Mouse (Mus musculus): ENCODE data around the gene Nnmt. TPM values are rescaled to one million over a fixed set of nuclear protein-coding genes. Genes with fewer than 3 reads are reported as not detected.

Nnmt gene
- polyA plus RNA-seq, 1 experiment = 3.1 TPM

DNA sequence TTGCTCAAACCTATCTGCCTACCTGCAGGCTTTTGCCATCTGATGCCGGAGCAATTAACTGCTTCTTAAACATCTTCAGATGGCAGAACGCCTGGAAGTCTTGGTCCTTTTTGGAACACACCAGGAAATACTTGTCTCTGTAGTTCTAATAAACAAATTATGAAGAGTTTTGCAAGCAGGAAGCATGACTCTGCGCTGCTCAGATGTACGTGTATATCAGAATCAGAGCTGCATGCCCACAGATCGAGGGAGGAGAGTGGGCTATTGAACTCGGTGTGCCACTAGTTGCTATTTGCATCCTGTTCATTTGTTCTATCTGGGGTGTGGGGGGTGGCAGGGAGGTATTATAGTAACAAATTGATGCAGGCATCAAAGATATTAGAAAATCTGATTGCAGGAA is 28.2 kb upstream of the Nnmt start:
- 83% methylated on average over 6 of the region's 6 CpGs for WGBS
- no peak overlapping the region for H3K4me3 ChIP-seq (ENCODE audit: insufficient read depth, low read depth, low read length)
- no peaks in the 10 kb centered on the region for H3K4me1 ChIP-seq (ENCODE audit: control insufficient read depth, insufficient read depth, low read length)
- H3K27ac ChIP-seq (ENCODE audit: insufficient read depth, low read depth, low read length) = no peak overlapping the region
- TF ChIP-seq POLR2A (IDR thresholded peaks at IDR 0.05; ENCODE audit: low read depth, low read length) (no peak), CTCF (conservative IDR thresholded peaks at IDR 0.05; ENCODE audit: insufficient read depth, insufficient read length, low read depth, low read length) (no peak)
- DNase-seq = no peak
- H3K36me3 ChIP-seq (ENCODE audit: control insufficient read depth, insufficient read depth, low read length) = no peaks in the 10 kb centered on the region
- no peaks in the 10 kb centered on the region for H3K27me3 ChIP-seq (replicated peaks; ENCODE audit: control insufficient read depth, insufficient read depth, low read length)

GRCm38 (mm10) chr9:48619268-48619667 is 14.3 kb upstream of the Nnmt start:
- Histone ChIP-seq H3K27ac (ENCODE audit: insufficient read depth, low read depth, low read length) (no peak overlapping the region), H3K27me3 (replicated peaks; ENCODE audit: control insufficient read depth, insufficient read depth, low read length) (no peaks in the 10 kb centered on the region), H3K4me1 (ENCODE audit: control insufficient read depth, insufficient read depth, low read length) (no peaks in the 10 kb centered on the region), H3K4me3 (ENCODE audit: insufficient read depth, low read depth, low read length) (no peak overlapping the region), H3K36me3 (ENCODE audit: control insufficient read depth, insufficient read depth, low read length) (no peaks in the 10 kb centered on the region)
- TF ChIP-seq POLR2A (IDR thresholded peaks at IDR 0.05; ENCODE audit: low read depth, low read length) = no peak
- TF ChIP-seq CTCF (conservative IDR thresholded peaks at IDR 0.05; ENCODE audit: insufficient read depth, insufficient read length, low read depth, low read length) = no peak
- DNase-seq = no peak
- 57% methylated on average over 1 of the region's 1 CpGs for WGBS

DNA sequence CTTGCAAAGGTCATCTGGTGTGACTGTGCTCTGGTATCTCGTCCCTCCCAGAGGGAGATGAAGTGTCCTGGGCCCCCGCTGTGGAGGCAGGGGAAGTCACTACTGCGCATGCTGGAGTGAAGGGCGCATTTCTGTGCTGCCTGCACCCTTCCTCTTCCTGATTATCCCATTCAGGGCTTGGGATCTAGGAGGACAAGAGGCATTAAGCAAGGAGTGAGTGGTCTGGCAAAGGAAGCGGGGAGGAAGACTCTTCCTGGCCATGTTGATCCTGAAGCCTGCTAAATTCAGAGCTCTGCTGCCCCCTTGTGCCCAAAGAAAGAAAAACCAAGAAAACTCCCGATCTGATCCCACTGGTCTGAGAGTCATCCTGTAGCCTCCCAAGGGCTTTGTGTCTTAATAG is 13.6 kb upstream of the Nnmt start:
- TF ChIP-seq CTCF (conservative IDR thresholded peaks at IDR 0.05; ENCODE audit: insufficient read depth, insufficient read length, low read depth, low read length) (peak; percentile 70), POLR2A (IDR thresholded peaks at IDR 0.05; ENCODE audit: low read depth, low read length) (no peak)
- no peak overlapping the region for H3K4me3 ChIP-seq (ENCODE audit: insufficient read depth, low read depth, low read length)
- DNase-seq = peak; percentile 74

DNA sequence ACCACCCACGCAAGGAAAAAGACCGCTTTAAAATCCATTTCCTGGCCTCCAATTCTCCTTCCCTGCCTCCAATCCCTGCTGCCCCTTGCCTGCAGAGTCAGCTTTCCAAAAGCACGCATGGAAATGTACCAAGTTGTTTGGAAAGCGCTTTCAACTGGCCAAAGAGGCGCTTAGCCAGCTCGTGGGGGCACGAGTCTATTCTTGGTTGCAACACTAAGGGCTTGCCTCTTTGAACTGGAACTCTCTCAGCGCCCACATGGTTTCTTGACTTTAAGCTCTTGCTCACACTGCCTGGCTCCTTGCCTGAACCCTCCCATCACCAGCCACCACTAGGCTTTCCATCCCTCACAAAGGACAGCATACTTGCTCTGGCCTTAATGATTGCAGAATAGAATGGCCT is 13.2 kb upstream of the Nnmt start:
- H3K27ac ChIP-seq (ENCODE audit: insufficient read depth, low read depth, low read length) = 0 out of 2 replicates have a peak overlapping the region, but pooled peaks have one; percentile 26
- WGBS = 59% methylated on average over 8 of the region's 8 CpGs
- H3K4me1 ChIP-seq (ENCODE audit: control insufficient read depth, insufficient read depth, low read length) = no peaks in the 10 kb centered on the region
- DNase-seq = peak; percentile 55
- TF ChIP-seq POLR2A (IDR thresholded peaks at IDR 0.05; ENCODE audit: low read depth, low read length) (no peak), CTCF (conservative IDR thresholded peaks at IDR 0.05; ENCODE audit: insufficient read depth, insufficient read length, low read depth, low read length) (no peak)
- no peak overlapping the region for H3K4me3 ChIP-seq (ENCODE audit: insufficient read depth, low read depth, low read length)
- H3K27me3 ChIP-seq (replicated peaks; ENCODE audit: control insufficient read depth, insufficient read depth, low read length) = no peaks in the 10 kb centered on the region
- H3K36me3 ChIP-seq (ENCODE audit: control insufficient read depth, insufficient read depth, low read length) = no peaks in the 10 kb centered on the region

More for the DNA sequence above, 13.6 kb upstream of the Nnmt start:
- Histone ChIP-seq H3K27ac (ENCODE audit: insufficient read depth, low read depth, low read length) (0 out of 2 replicates have a peak overlapping the region, but pooled peaks have one; percentile 26), H3K27me3 (replicated peaks; ENCODE audit: control insufficient read depth, insufficient read depth, low read length) (no peaks in the 10 kb centered on the region), H3K36me3 (ENCODE audit: control insufficient read depth, insufficient read depth, low read length) (no peaks in the 10 kb centered on the region), H3K4me1 (ENCODE audit: control insufficient read depth, insufficient read depth, low read length) (no peaks in the 10 kb centered on the region)
- 30% methylated on average over 6 of the region's 6 CpGs for WGBS

GRCm38 (mm10) chr9:48617511-48618010 is 12.6 kb upstream of the Nnmt start:
- TF ChIP-seq CTCF (conservative IDR thresholded peaks at IDR 0.05; ENCODE audit: insufficient read depth, insufficient read length, low read depth, low read length) (no peak), POLR2A (IDR thresholded peaks at IDR 0.05; ENCODE audit: low read depth, low read length) (no peak)
- no peaks in the 10 kb centered on the region for H3K36me3 ChIP-seq (ENCODE audit: control insufficient read depth, insufficient read depth, low read length)
- DNase-seq = no peak
- no peak overlapping the region for H3K4me3 ChIP-seq (ENCODE audit: insufficient read depth, low read depth, low read length)
- H3K27ac ChIP-seq (ENCODE audit: insufficient read depth, low read depth, low read length) = no peak overlapping the region
- WGBS = 76% methylated on average over 3 of the region's 3 CpGs
- no peaks in the 10 kb centered on the region for H3K27me3 ChIP-seq (replicated peaks; ENCODE audit: control insufficient read depth, insufficient read depth, low read length)
- H3K4me1 ChIP-seq (ENCODE audit: control insufficient read depth, insufficient read depth, low read length) = no peaks in the 10 kb centered on the region

DNA sequence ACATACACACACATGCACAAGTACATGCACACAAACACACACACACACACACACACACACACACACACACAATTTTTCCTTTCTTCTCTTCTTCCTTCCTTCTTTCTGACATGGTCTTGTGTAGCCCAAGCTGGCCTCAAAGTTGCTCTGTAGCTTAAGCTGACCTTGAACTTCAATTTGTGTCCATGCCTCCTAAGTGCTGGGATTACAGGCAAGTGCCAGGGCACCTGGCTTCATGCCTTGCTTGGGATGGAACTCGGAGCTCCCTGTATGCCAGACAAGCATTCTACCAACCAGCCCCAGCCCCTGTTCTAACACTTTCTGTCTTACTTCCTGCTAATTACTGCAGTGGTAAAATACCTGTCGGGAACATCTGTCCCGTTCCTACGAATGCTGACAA is 8.3 kb upstream of the Nnmt start:
- WGBS = 68% methylated on average over 4 of the region's 4 CpGs
- DNase-seq = no peak
- no peaks in the 10 kb centered on the region for H3K36me3 ChIP-seq (ENCODE audit: control insufficient read depth, insufficient read depth, low read length)
- no peak overlapping the region for H3K4me3 ChIP-seq (ENCODE audit: insufficient read depth, low read depth, low read length)
- H3K27me3 ChIP-seq (replicated peaks; ENCODE audit: control insufficient read depth, insufficient read depth, low read length) = no peaks in the 10 kb centered on the region
- no peak overlapping the region for H3K27ac ChIP-seq (ENCODE audit: insufficient read depth, low read depth, low read length)
- H3K4me1 ChIP-seq (ENCODE audit: control insufficient read depth, insufficient read depth, low read length) = no peaks in the 10 kb centered on the region
- TF ChIP-seq CTCF (conservative IDR thresholded peaks at IDR 0.05; ENCODE audit: insufficient read depth, insufficient read length, low read depth, low read length) (no peak), POLR2A (IDR thresholded peaks at IDR 0.05; ENCODE audit: low read depth, low read length) (no peak)

- TF ChIP-seq POLR2A (IDR thresholded peaks at IDR 0.05; ENCODE audit: low read depth, low read length) (no peak), CTCF (conservative IDR thresholded peaks at IDR 0.05; ENCODE audit: insufficient read depth, insufficient read length, low read depth, low read length) (no peak)
- H3K4me3 ChIP-seq (ENCODE audit: insufficient read depth, low read depth, low read length) = no peak overlapping the region
- H3K4me1 ChIP-seq (ENCODE audit: control insufficient read depth, insufficient read depth, low read length) = no peaks in the 10 kb centered on the region
- WGBS = 69% methylated on average over 5 of the region's 5 CpGs
- DNase-seq = peak; percentile 42
- H3K27me3 ChIP-seq (replicated peaks; ENCODE audit: control insufficient read depth, insufficient read depth, low read length) = no peaks in the 10 kb centered on the region
- no peak overlapping the region for H3K27ac ChIP-seq (ENCODE audit: insufficient read depth, low read depth, low read length)
- no peaks in the 10 kb centered on the region for H3K36me3 ChIP-seq (ENCODE audit: control insufficient read depth, insufficient read depth, low read length)
Observed at GRCm38 (mm10) chr9:48612542-48612941, 7.6 kb upstream of the Nnmt start.
